In the genomic region with DNA sequence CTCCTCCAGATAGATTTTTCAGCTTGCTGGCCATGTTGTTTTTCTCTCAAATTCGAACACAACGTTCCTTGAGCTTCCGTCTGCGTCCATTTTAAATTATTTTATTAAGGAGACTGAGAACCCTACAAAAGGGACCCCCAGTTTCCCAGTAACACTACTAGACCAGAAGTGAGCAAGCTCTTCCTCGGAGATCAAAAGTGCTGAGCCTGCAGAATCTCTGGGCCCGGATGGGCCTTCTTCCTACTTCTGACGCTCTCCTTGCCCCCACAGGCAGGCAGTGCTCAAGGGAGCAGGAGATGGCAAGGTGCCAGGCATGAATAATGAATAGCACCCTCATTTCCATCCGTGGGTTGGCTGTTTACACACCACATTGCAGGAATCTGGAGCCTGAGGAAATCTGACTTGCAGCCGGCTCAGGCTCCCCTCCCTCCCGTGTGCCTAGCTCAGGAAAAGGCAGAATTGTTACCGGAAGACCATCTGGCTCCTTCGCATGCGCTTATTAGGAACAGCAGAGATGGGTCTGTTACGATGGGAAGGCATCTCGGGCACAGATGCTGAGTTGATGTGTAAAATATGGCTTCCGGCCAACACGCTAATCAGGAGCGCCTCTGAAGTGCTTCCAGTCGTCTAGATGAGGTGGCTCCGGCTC, we compare ENCODE assay signal across 9 mouse cellular contexts.
A peak's percentile ranks its signal among the peaks of the same experiment; 100 is the strongest.
DNase-seq lines count a peak whose midpoint lies in the region; ATAC-seq lines count a peak whose summit lies in the region.
"Had no signal": no experiment of that assay in that cellular context is flagged by ENCODE, and none has a peak within 500 bp of the region (broad histone marks: within the 10 kb centered on the region; RNA-seq: fewer than 3 reads in every experiment).

No protein-coding gene starts in this region.

- no peaks in the 10 kb centered on the region for H3K27me3 ChIP-seq in kidney, embryonic 14.5 days (ENCODE audit: control insufficient read depth, insufficient read depth, low read length)
- H3K27me3 ChIP-seq in intestine, embryonic 15.5 days (replicated peaks): no peaks in the 10 kb centered on the region
- H3K27me3 ChIP-seq in midbrain, embryonic 16.5 days (ENCODE audit: control insufficient read depth, insufficient read depth, low read depth, low read length): 0 out of 2 replicates have a peak, but pooled peaks cover 2% of the 10 kb centered on the region
- H3K27me3 ChIP-seq: limb, embryonic 15.5 days had no signal

- no peak overlapping the region for H3K4me2 ChIP-seq in kidney, embryonic 14.5 days (replicated peaks; ENCODE audit: low read depth, low read length)
- H3K4me2 ChIP-seq in intestine, embryonic 15.5 days (replicated peaks): no peak overlapping the region
- H3K4me2 ChIP-seq in midbrain, embryonic 16.5 days (ENCODE audit: low read length): peak overlapping the region; percentile 10; the same call in 1 of the 2 replicates
- H3K4me2 ChIP-seq: limb, embryonic 15.5 days had no signal

- peak; percentile 16 for DNase-seq in kidney, adult 11 months
- peak; percentile 21 to 83 for DNase-seq in left cerebral cortex, adult 8-10 months (ENCODE audit: low spot score in 2 of 2)
- DNase-seq in thymus, postnatal 0 days (ENCODE audit: low spot score): no peak
- no peak for DNase-seq in T-cell, adult 2 months (ENCODE audit: low spot score)
- DNase-seq in thymus, adult 18-20 months: no peak

- no peak for ATAC-seq in kidney, embryonic 14.5 days (ENCODE audit: low FRiP score, low TSS enrichment)
- peak; percentile 53; the same call in 1 of the 2 replicates for ATAC-seq in intestine, embryonic 15.5 days
- ATAC-seq in midbrain, embryonic 16.5 days: peak; percentile 86

- WGBS in kidney, embryonic 14.5 days: 72% methylated on average over 20 of the region's 20 CpGs
- WGBS in intestine, embryonic 15.5 days: 49% methylated on average over 20 of the region's 20 CpGs
- WGBS in midbrain, embryonic 16.5 days: 39% methylated on average over 20 of the region's 20 CpGs

- H3K36me3 ChIP-seq in kidney, embryonic 14.5 days (ENCODE audit: control insufficient read depth, insufficient read depth, low read length): no peaks in the 10 kb centered on the region
- H3K36me3 ChIP-seq in intestine, embryonic 15.5 days: no peaks in the 10 kb centered on the region
- H3K36me3 ChIP-seq in midbrain, embryonic 16.5 days (ENCODE audit: control insufficient read depth, insufficient read depth, low read length): no peaks in the 10 kb centered on the region
- H3K36me3 ChIP-seq: limb, embryonic 15.5 days had no signal

- no peak overlapping the region for H3K27ac ChIP-seq in kidney, embryonic 14.5 days (ENCODE audit: low read depth, low read length)
- no peak overlapping the region for H3K27ac ChIP-seq in intestine, embryonic 15.5 days
- peak overlapping the region; percentile 38; the same call in 1 of the 2 replicates for H3K27ac ChIP-seq in midbrain, embryonic 16.5 days (ENCODE audit: low read length)
- H3K27ac ChIP-seq: limb, embryonic 15.5 days had no signal

- H3K9ac ChIP-seq in kidney, embryonic 14.5 days (ENCODE audit: low read depth, low read length): no peak overlapping the region
- no peak overlapping the region for H3K9ac ChIP-seq in intestine, embryonic 15.5 days
- no peak overlapping the region for H3K9ac ChIP-seq in midbrain, embryonic 16.5 days (ENCODE audit: low read depth, low read length)
- H3K9ac ChIP-seq: limb, embryonic 15.5 days had no signal

- no peak overlapping the region for H3K4me3 ChIP-seq in kidney, embryonic 14.5 days (ENCODE audit: low read length)
- no peak overlapping the region for H3K4me3 ChIP-seq in intestine, embryonic 15.5 days (replicated peaks)
- H3K4me3 ChIP-seq in midbrain, embryonic 16.5 days (ENCODE audit: low read depth, low read length): no peak overlapping the region
- H3K4me3 ChIP-seq: limb, embryonic 15.5 days had no signal

- H3K9me3 ChIP-seq in kidney, embryonic 14.5 days (ENCODE audit: control insufficient read depth, low read length): no peaks in the 10 kb centered on the region
- no peaks in the 10 kb centered on the region for H3K9me3 ChIP-seq in intestine, embryonic 15.5 days
- no peaks in the 10 kb centered on the region for H3K9me3 ChIP-seq in midbrain, embryonic 16.5 days (replicated peaks; ENCODE audit: control insufficient read depth, low read length, poor library complexity, severe bottlenecking)
- H3K9me3 ChIP-seq: limb, embryonic 15.5 days had no signal

- no peaks in the 10 kb centered on the region for H3K4me1 ChIP-seq in kidney, embryonic 14.5 days (ENCODE audit: control insufficient read depth, insufficient read depth, low read length)
- H3K4me1 ChIP-seq in intestine, embryonic 15.5 days (replicated peaks): no peaks in the 10 kb centered on the region; the same call in 1 of the 2 replicates
- H3K4me1 ChIP-seq in midbrain, embryonic 16.5 days (ENCODE audit: control insufficient read depth, insufficient read depth, low read length): no peaks in the 10 kb centered on the region; the same call in 1 of the 2 replicates

Comparison
In these comparisons a context has a peak if more than half of its experiments do, and no peak if none do; other contexts are left out.
1. DNase-seq: peak in kidney, adult 11 months (single experiment) and left cerebral cortex, adult 8-10 months (2 of 2); none in thymus, postnatal 0 days (single experiment), T-cell, adult 2 months (single experiment) and thymus, adult 18-20 months (0 of 2).